Mouse (Mus musculus) liver, adult 2 months (tissue): Measurements from ENCODE around the gene Fcf1. TPM values are rescaled to one million over a fixed set of nuclear protein-coding genes. Genes with fewer than 3 reads are reported as not detected.

Experiments used
- DNase-seq: peaks from one replicate; pipeline ENCODE4 v3.0.0-alpha.2; 2011; ENCODE audit warnings: low read depth, low spot score; ENCODE audit errors: extremely low read depth
- H3K27ac ChIP-seq: fragments of 200-500 bp; replicated peaks from 2 replicates; pipeline ENCODE4 v1.5.1; 2012; ENCODE audit warnings: low read depth, mild to moderate bottlenecking, control low read depth, inconsistent platforms, low read length; ENCODE audit not compliant: insufficient read depth
- H3K27me3 ChIP-seq: fragments of 200-500 bp; 2 replicates; pipeline ENCODE4 v1.6.1; 2012; ENCODE audit warnings: mild to moderate bottlenecking, moderate library complexity, low read length, inconsistent platforms; ENCODE audit not compliant: control insufficient read depth, insufficient read depth
- H3K36me3 ChIP-seq: fragments of 200-500 bp; 2 replicates; pipeline ENCODE4 v1.6.1; 2012; ENCODE audit warnings: low read length, inconsistent platforms; ENCODE audit not compliant: control insufficient read depth, insufficient read depth
- H3K4me1 ChIP-seq: fragments of 200-500 bp; 2 replicates; pipeline ENCODE4 v1.6.1; 2011; ENCODE audit warnings: low read length; ENCODE audit not compliant: control insufficient read depth, insufficient read depth
- H3K4me3 ChIP-seq: fragments of 200-500 bp; 2 replicates; pipeline ENCODE4 v1.5.1; 2011; ENCODE audit warnings: low read depth, mild to moderate bottlenecking, control low read depth, low read length, moderate library complexity; ENCODE audit not compliant: insufficient read depth
- H3K79me2 ChIP-seq: fragments of 200-500 bp; 2 replicates; pipeline ENCODE4 v1.6.1; 2012; ENCODE audit warnings: inconsistent platforms, mild to moderate bottlenecking, low read length, moderate library complexity; ENCODE audit not compliant: control insufficient read depth, insufficient read depth
- H3K9ac ChIP-seq: fragments of 200-500 bp; 2 replicates; pipeline ENCODE4 v1.6.1; 2012; ENCODE audit warnings: low read depth, mild to moderate bottlenecking, control low read depth, inconsistent platforms, low read length
- CTCF ChIP-seq: fragments of 200-500 bp; IDR thresholded peaks from 2 replicates; pipeline ENCODE4 v1.5.1; 2011; ENCODE audit warnings: low read depth, low read length, control low read depth
- POLR2A ChIP-seq: fragments of 200-500 bp; IDR thresholded peaks from 2 replicates; pipeline ENCODE4 v1.6.1; 2011; ENCODE audit warnings: low read length, control low read depth; ENCODE audit not compliant: insufficient read depth; ENCODE audit errors: extremely low read depth
- WGBS: fragments of 180-500 bp; shearing (Covaris S2); methylation state at CpG from one replicate; pipeline ENCODE4 v1.1.7; 2018; 5-methylcytosine and 5-hydroxymethylcytosine counted together
- polyA plus RNA-seq: library from polyadenylated mRNA; depleted of rRNA; stranded (reverse); fragments of >200 nt; gene quantifications from 2 replicates; pipeline ENCODE4 v1.2.3, GENCODE M21; 2012
- total RNA-seq: library from RNA; depleted of rRNA; stranded (reverse); fragments of >200 nt; gene quantifications from 2 replicates; pipeline ENCODE4 v1.2.3, GENCODE M21; 2014

Gene Fcf1
- total and polyA plus RNA-seq, 2 experiments: 23.2 to 59.7 TPM

- WGBS: 21% methylated on average over 1 of the region's 1 CpGs
- no peak overlapping the region for H3K27ac ChIP-seq
Observed at GRCm38 (mm10) chr12:84952351-84952750, 18.3 kb upstream of the Fcf1 start.

GRCm38 (mm10) chr12:84956317-84956716 is 14.4 kb upstream of the Fcf1 start:
- H3K27ac ChIP-seq: no peak overlapping the region
- H3K4me1 ChIP-seq: peaks cover 2% of the 10 kb centered on the region; the same call in 1 of the 2 replicates
- H3K9ac ChIP-seq: no peak overlapping the region
- no peak overlapping the region for H3K4me3 ChIP-seq
- 93% methylated on average over 3 of the region's 3 CpGs for WGBS
- H3K36me3 ChIP-seq: peaks cover under 1% of the 10 kb centered on the region; the same call in 1 of the 2 replicates
- no peak for DNase-seq
- no peaks in the 10 kb centered on the region for H3K27me3 ChIP-seq
- peaks cover 6% of the 10 kb centered on the region; the same call in 1 of the 2 replicates for H3K79me2 ChIP-seq
- TF ChIP-seq CTCF (no peak), POLR2A (no peak)

More at GRCm38 (mm10) chr12:84952351-84952750, 18.3 kb upstream of the Fcf1 start:
- H3K36me3 ChIP-seq: peaks cover 10% of the 10 kb centered on the region
- H3K9ac ChIP-seq: no peak overlapping the region
- no peak overlapping the region for H3K4me3 ChIP-seq
- TF ChIP-seq CTCF (no peak), POLR2A (no peak)
- no peaks in the 10 kb centered on the region; the same call in 1 of the 2 replicates for H3K79me2 ChIP-seq
- DNase-seq: peak; percentile 86
- no peaks in the 10 kb centered on the region for H3K27me3 ChIP-seq
- peaks cover 18% of the 10 kb centered on the region for H3K4me1 ChIP-seq

- DNase-seq: no peak
- TF ChIP-seq POLR2A (no peak), CTCF (no peak)
- no peaks in the 10 kb centered on the region for H3K4me1 ChIP-seq
- no peak overlapping the region for H3K4me3 ChIP-seq
- peaks cover 5% of the 10 kb centered on the region; the same call in 1 of the 2 replicates for H3K36me3 ChIP-seq
- no peaks in the 10 kb centered on the region for H3K27me3 ChIP-seq
- H3K27ac ChIP-seq: no peak overlapping the region
- 61% methylated on average over 1 of the region's 1 CpGs for WGBS
- peaks cover 9% of the 10 kb centered on the region; the same call in 1 of the 2 replicates for H3K79me2 ChIP-seq
- no peak overlapping the region for H3K9ac ChIP-seq
Observed at GRCm38 (mm10) chr12:84958794-84959356, 11.8 kb upstream of the Fcf1 start.

- H3K9ac ChIP-seq: no peak overlapping the region
- H3K36me3 ChIP-seq: peaks cover 11% of the 10 kb centered on the region
- no peaks in the 10 kb centered on the region for H3K4me1 ChIP-seq
- H3K79me2 ChIP-seq: peaks cover 17% of the 10 kb centered on the region; the same call in 1 of the 2 replicates
- no peak for DNase-seq
- no peak overlapping the region for H3K27ac ChIP-seq
- 87% methylated on average over 7 of the region's 7 CpGs for WGBS
- TF ChIP-seq POLR2A (no peak), CTCF (no peak)
- no peaks in the 10 kb centered on the region for H3K27me3 ChIP-seq
- no peak overlapping the region for H3K4me3 ChIP-seq
Observed at GRCm38 (mm10) chr12:84962606-84963005, 8.1 kb upstream of the Fcf1 start.

- Histone ChIP-seq H3K36me3 (peaks cover 15% of the 10 kb centered on the region), H3K4me1 (peaks cover 3% of the 10 kb centered on the region), H3K27me3 (no peaks in the 10 kb centered on the region), H3K9ac (peak overlapping the region; percentile 86), H3K27ac (peak overlapping the region; percentile 72), H3K4me3 (peak overlapping the region; percentile 93), H3K79me2 (peaks cover 18% of the 10 kb centered on the region; the same call in 1 of the 2 replicates)
- TF ChIP-seq POLR2A: no peak
- TF ChIP-seq CTCF: no peak
- 33% methylated on average over 16 of the region's 16 CpGs for WGBS
- DNase-seq: peak; percentile 80
Observed at GRCm38 (mm10) chr12:84968831-84969655, 1.7 kb upstream of the Fcf1 start.
